Mouse (Mus musculus): ENCODE results near the gene Rasef.

- TF ChIP-seq POLR2A (IDR thresholded peaks at IDR 0.05; ENCODE audit: control insufficient read depth, extremely low read depth, insufficient read depth, low read length, poor library complexity) (no peak), CTCF (IDR thresholded peaks at IDR 0.05; ENCODE audit: borderline replicate concordance, control insufficient read depth, extremely low read depth, insufficient read depth, low read length, poor library complexity) (no peak)
Observed at GRCm38 (mm10) chr4:73775266-73775665, 15.5 kb downstream of the Rasef start.
